Mouse (Mus musculus): Measurements from ENCODE around the gene Psmb3. TPM values are rescaled to one million over a fixed set of nuclear protein-coding genes. Genes with fewer than 3 reads are reported as not detected.
"Not testable (repeated sequence)": the region's sequence is repeated elsewhere in the genome, so short reads cannot be mapped to it uniquely, and the experiment has no call there.

Gene Psmb3
- polyA plus RNA-seq, 1 experiment from 2014 or later: 200 TPM

- not testable (repeated sequence) for H3K4me3 ChIP-seq (ENCODE audit: low read depth, low read length); H3K27ac ChIP-seq (ENCODE audit: low read length); H3K9me3 ChIP-seq (replicated peaks; ENCODE audit: control insufficient read depth, low read length); H3K9ac ChIP-seq (ENCODE audit: low read depth, low read length); H3K4me1 ChIP-seq (ENCODE audit: control insufficient read depth, low read depth, low read length); H3K4me2 ChIP-seq (ENCODE audit: low read depth, low read length); ATAC-seq (ENCODE audit: low read depth); H3K27me3 ChIP-seq (ENCODE audit: control insufficient read depth, insufficient read depth, low read depth, low read length)
- WGBS (ENCODE audit: insufficient replicate concordance): 71% methylated on average over 2 of the region's 2 CpGs
- peaks cover 18% of the 10 kb centered on the region for H3K36me3 ChIP-seq (ENCODE audit: control insufficient read depth, insufficient read depth)
These were observed 6.9 kb downstream of the Psmb3 start for GRCm38 (mm10) chr11:97710067-97710466.

- H3K9me3 ChIP-seq (replicated peaks; ENCODE audit: control insufficient read depth, low read length): no peaks in the 10 kb centered on the region
- H3K27ac ChIP-seq (ENCODE audit: low read length): no peak overlapping the region
- peaks cover 18% of the 10 kb centered on the region for H3K36me3 ChIP-seq (ENCODE audit: control insufficient read depth, insufficient read depth)
- no peak overlapping the region for H3K4me2 ChIP-seq (ENCODE audit: low read depth, low read length)
- no peak overlapping the region for H3K4me3 ChIP-seq (ENCODE audit: low read depth, low read length)
- no peaks in the 10 kb centered on the region; the same call in 1 of the 2 replicates for H3K4me1 ChIP-seq (ENCODE audit: control insufficient read depth, low read depth, low read length)
- WGBS (ENCODE audit: insufficient replicate concordance): 61% methylated on average over 13 of the region's 13 CpGs
- ATAC-seq (ENCODE audit: low read depth): no peak
- H3K9ac ChIP-seq (ENCODE audit: low read depth, low read length): no peak overlapping the region
- no peaks in the 10 kb centered on the region for H3K27me3 ChIP-seq (ENCODE audit: control insufficient read depth, insufficient read depth, low read depth, low read length)
These were observed 8.2 kb downstream of the Psmb3 start for GRCm38 (mm10) chr11:97711200-97711900.

DNA sequence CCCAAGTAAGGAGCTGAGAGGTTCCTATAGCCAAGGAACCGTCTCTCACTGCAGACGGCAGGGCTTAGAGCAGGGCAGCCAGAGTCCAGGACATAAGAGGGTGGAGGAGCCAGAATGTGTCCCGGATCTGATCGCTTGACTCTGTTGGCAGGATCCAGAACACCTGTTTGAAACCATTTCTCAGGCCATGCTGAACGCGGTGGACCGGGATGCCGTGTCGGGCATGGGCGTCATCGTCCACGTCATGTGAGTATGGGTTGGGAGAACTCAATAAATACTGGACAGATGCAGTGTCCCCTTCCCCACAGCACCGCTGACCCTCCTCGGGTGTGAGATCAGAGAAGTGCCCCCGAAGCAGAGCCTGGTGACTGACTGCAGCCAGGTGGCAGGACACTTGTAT, 9.1 kb downstream of the Psmb3 start:
- no peak overlapping the region for H3K9ac ChIP-seq (ENCODE audit: low read depth, low read length)
- no peak overlapping the region for H3K4me3 ChIP-seq (ENCODE audit: low read depth, low read length)
- H3K9me3 ChIP-seq (replicated peaks; ENCODE audit: control insufficient read depth, low read length): no peaks in the 10 kb centered on the region
- H3K27ac ChIP-seq (ENCODE audit: low read length): no peak overlapping the region
- no peak for ATAC-seq (ENCODE audit: low read depth)
- peaks cover 12% of the 10 kb centered on the region for H3K36me3 ChIP-seq (ENCODE audit: control insufficient read depth, insufficient read depth)
- no peak overlapping the region for H3K4me2 ChIP-seq (ENCODE audit: low read depth, low read length)
- 91% methylated on average over 15 of the region's 15 CpGs for WGBS (ENCODE audit: insufficient replicate concordance)
- H3K4me1 ChIP-seq (ENCODE audit: control insufficient read depth, low read depth, low read length): no peaks in the 10 kb centered on the region; the same call in 1 of the 2 replicates
- H3K27me3 ChIP-seq (ENCODE audit: control insufficient read depth, insufficient read depth, low read depth, low read length): no peaks in the 10 kb centered on the region

- no peak overlapping the region for H3K4me2 ChIP-seq (ENCODE audit: low read depth, low read length)
- H3K4me1 ChIP-seq (ENCODE audit: control insufficient read depth, low read depth, low read length): no peaks in the 10 kb centered on the region; the same call in 1 of the 2 replicates
- H3K27ac ChIP-seq (ENCODE audit: low read length): no peak overlapping the region
- no peak for ATAC-seq (ENCODE audit: low read depth)
- 72% methylated on average over 8 of the region's 8 CpGs for WGBS (ENCODE audit: insufficient replicate concordance)
- no peaks in the 10 kb centered on the region for H3K27me3 ChIP-seq (ENCODE audit: control insufficient read depth, insufficient read depth, low read depth, low read length)
- peaks cover 4% of the 10 kb centered on the region; the same call in 1 of the 2 replicates for H3K36me3 ChIP-seq (ENCODE audit: control insufficient read depth, insufficient read depth)
- no peak overlapping the region for H3K4me3 ChIP-seq (ENCODE audit: low read depth, low read length)
- H3K9ac ChIP-seq (ENCODE audit: low read depth, low read length): no peak overlapping the region
- H3K9me3 ChIP-seq (replicated peaks; ENCODE audit: control insufficient read depth, low read length): no peaks in the 10 kb centered on the region
These were observed 10.7 kb downstream of the Psmb3 start for GRCm38 (mm10) chr11:97713896-97714295.

- H3K27me3 ChIP-seq (ENCODE audit: control insufficient read depth, insufficient read depth, low read depth, low read length): no peaks in the 10 kb centered on the region
- H3K4me2 ChIP-seq (ENCODE audit: low read depth, low read length): no peak overlapping the region
- no peak for ATAC-seq (ENCODE audit: low read depth)
- H3K9me3 ChIP-seq (replicated peaks; ENCODE audit: control insufficient read depth, low read length): no peaks in the 10 kb centered on the region
- H3K4me3 ChIP-seq (ENCODE audit: low read depth, low read length): no peak overlapping the region
- no peak overlapping the region for H3K9ac ChIP-seq (ENCODE audit: low read depth, low read length)
- no peaks in the 10 kb centered on the region; the same call in 1 of the 2 replicates for H3K4me1 ChIP-seq (ENCODE audit: control insufficient read depth, low read depth, low read length)
- H3K27ac ChIP-seq (ENCODE audit: low read length): no peak overlapping the region
- peaks cover 5% of the 10 kb centered on the region; the same call in 1 of the 2 replicates for H3K36me3 ChIP-seq (ENCODE audit: control insufficient read depth, insufficient read depth)
- 94% methylated on average over 3 of the region's 3 CpGs for WGBS (ENCODE audit: insufficient replicate concordance)
These were observed 11.2 kb downstream of the Psmb3 start for GRCm38 (mm10) chr11:97714356-97714755.

- Histone ChIP-seq H3K27ac (ENCODE audit: low read length) (no peak overlapping the region), H3K4me2 (ENCODE audit: low read depth, low read length) (no peak overlapping the region), H3K4me3 (ENCODE audit: low read depth, low read length) (no peak overlapping the region), H3K27me3 (ENCODE audit: control insufficient read depth, insufficient read depth, low read depth, low read length) (no peaks in the 10 kb centered on the region), H3K36me3 (ENCODE audit: control insufficient read depth, insufficient read depth) (peaks cover 7% of the 10 kb centered on the region; the same call in 1 of the 2 replicates), H3K9me3 (replicated peaks; ENCODE audit: control insufficient read depth, low read length) (no peaks in the 10 kb centered on the region), H3K9ac (ENCODE audit: low read depth, low read length) (no peak overlapping the region), H3K4me1 (ENCODE audit: control insufficient read depth, low read depth, low read length) (no peaks in the 10 kb centered on the region; the same call in 1 of the 2 replicates)
- WGBS (ENCODE audit: insufficient replicate concordance): 73% methylated on average over 14 of the region's 14 CpGs
- ATAC-seq (ENCODE audit: low read depth): peak; percentile 64
These were observed 11.9 kb downstream of the Psmb3 start for GRCm38 (mm10) chr11:97714784-97715760.

- no peaks in the 10 kb centered on the region for H3K9me3 ChIP-seq (replicated peaks; ENCODE audit: control insufficient read depth, low read length)
- WGBS (ENCODE audit: insufficient replicate concordance): 80% methylated on average over 8 of the region's 8 CpGs
These were observed 12.8 kb downstream of the Psmb3 start for GRCm38 (mm10) chr11:97716021-97716420.

GRCm38 (mm10) chr11:97717369-97718280, 14.4 kb downstream of the Psmb3 start:
- ATAC-seq (ENCODE audit: low read depth): no peak
- H3K4me1 ChIP-seq (ENCODE audit: control insufficient read depth, low read depth, low read length): no peaks in the 10 kb centered on the region; the same call in 1 of the 2 replicates
- no peak overlapping the region for H3K9ac ChIP-seq (ENCODE audit: low read depth, low read length)
- H3K4me2 ChIP-seq (ENCODE audit: low read depth, low read length): no peak overlapping the region
- H3K27ac ChIP-seq (ENCODE audit: low read length): peak overlapping the region; percentile 62
- peaks cover 21% of the 10 kb centered on the region for H3K36me3 ChIP-seq (ENCODE audit: control insufficient read depth, insufficient read depth)
- 73% methylated on average over 26 of the region's 26 CpGs for WGBS (ENCODE audit: insufficient replicate concordance)
- H3K4me3 ChIP-seq (ENCODE audit: low read depth, low read length): no peak overlapping the region
- H3K27me3 ChIP-seq (ENCODE audit: control insufficient read depth, insufficient read depth, low read depth, low read length): no peaks in the 10 kb centered on the region
- no peaks in the 10 kb centered on the region for H3K9me3 ChIP-seq (replicated peaks; ENCODE audit: control insufficient read depth, low read length)

More at GRCm38 (mm10) chr11:97716021-97716420, 12.8 kb downstream of the Psmb3 start:
- peaks cover 9% of the 10 kb centered on the region for H3K36me3 ChIP-seq (ENCODE audit: control insufficient read depth, insufficient read depth)
- H3K4me1 ChIP-seq (ENCODE audit: control insufficient read depth, low read depth, low read length): no peaks in the 10 kb centered on the region; the same call in 1 of the 2 replicates
- H3K4me2 ChIP-seq (ENCODE audit: low read depth, low read length): no peak overlapping the region
- H3K27me3 ChIP-seq (ENCODE audit: control insufficient read depth, insufficient read depth, low read depth, low read length): no peaks in the 10 kb centered on the region
- H3K4me3 ChIP-seq (ENCODE audit: low read depth, low read length): no peak overlapping the region
- H3K27ac ChIP-seq (ENCODE audit: low read length): no peak overlapping the region
- H3K9ac ChIP-seq (ENCODE audit: low read depth, low read length): no peak overlapping the region
- ATAC-seq (ENCODE audit: low read depth): no peak

All from liver, embryonic 16.5 days (tissue).